Mouse (Mus musculus): ENCODE measurements around the gene 1700020A23Rik.

Gene 1700020A23Rik

DNA sequence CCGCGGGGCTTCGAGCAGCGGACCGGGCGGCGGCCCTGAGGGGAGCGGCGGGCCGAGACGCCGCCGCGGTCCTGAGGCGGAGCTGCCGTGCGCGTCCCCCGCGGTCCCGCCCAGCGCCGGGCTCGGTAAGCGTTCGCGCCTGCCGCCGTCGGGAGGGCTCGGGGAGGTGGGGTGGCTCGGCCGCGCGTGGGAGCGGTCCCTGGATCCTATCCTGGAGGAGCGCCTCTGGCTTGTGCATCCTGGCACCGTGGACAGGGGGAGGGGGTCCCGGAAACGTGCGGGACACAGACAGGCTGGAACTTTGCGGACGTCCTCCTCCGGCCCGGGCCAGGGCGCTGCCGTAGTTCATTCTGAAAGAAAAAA lies 45.4 kb downstream of the 1700020A23Rik start:
- DNase-seq (ENCODE audit: low read depth), result no peak

DNA sequence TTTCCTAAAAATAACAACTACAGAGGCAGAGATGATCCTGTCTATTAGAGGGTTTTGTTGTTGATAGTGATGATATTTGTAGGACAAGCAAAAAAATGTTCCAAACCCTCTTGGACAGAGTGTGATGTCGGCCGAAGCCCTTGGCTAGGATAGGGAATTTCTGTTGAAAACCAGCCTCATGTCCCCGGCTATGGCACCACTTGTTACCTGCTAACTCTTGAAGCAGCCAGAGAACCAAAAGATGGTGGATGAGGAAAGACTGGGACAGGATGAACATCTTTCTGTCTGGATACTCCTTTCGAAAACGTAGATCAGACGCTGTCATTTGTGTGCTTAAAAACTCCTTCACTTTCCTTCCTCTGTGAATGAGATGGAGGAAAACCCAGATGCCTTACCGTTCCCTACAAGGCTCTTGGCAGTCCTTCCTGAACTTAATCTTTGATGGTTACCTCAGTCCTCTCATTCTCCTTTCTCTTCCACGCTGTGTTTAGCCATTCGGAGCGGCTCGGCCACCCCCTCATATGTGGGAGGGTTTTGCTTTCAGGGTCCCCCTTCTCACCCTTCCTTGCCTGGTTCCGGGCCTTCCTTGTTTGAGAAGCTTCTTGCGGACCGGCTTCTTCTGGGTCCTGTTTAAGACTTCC lies 46.1 kb downstream of the 1700020A23Rik start:
- DNase-seq (ENCODE audit: low read depth), result no peak

- no peak for DNase-seq (ENCODE audit: low read depth)
Measured at GRCm38 (mm10) chr2:130451727-130452090, 46.6 kb downstream of the 1700020A23Rik start.

- DNase-seq (ENCODE audit: low read depth), result no peak
Measured at GRCm38 (mm10) chr2:130452266-130452665, 47.2 kb downstream of the 1700020A23Rik start.

GRCm38 (mm10) chr2:130453421-130453820 lies 48.4 kb downstream of the 1700020A23Rik start:
- no peak for DNase-seq (ENCODE audit: low read depth)

DNA sequence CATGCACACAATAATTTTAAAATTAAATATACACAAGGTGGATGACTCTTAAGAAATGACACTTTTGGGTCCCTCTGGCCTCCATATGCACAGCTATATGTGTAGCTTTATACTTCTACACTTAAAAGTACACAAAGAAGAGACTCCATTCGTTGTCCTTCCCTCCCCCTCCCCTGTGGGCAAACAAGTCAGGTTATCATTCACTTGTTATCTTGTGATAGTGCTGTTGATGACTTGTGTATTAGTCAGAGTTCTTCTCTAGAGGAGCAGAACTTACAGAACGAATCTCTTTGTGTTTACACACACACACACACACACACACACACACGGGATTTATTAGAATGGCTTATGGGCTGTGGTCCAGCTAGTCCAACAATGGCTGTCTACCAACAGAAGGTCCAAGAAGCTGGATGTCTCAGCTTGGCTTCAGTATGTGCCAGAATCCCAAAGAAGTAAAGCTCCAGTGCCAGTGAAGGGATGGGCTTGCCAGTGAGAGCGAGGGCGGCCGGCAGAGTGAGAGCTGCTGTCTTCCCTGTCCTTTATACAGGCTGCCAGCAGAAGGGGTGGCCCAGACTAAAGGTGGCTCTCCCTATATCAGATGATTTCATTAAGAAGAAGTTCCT lies 49.8 kb downstream of the 1700020A23Rik start:
- DNase-seq (ENCODE audit: low read depth), result no peak

Data from c-Kit-positive CD71-positive TER-119-negative erythroid progenitor cells, embryonic 14.5 days (primary cell).